Mouse (Mus musculus) retina, embryonic 14.5 days (tissue): ENCODE results near the gene Adamts1.

Experiments used
- DNase-seq: peaks from one replicate; pipeline ENCODE4 v3.0.0-alpha.2; 2015; ENCODE audit warnings: low spot score

The Adamts1 gene

GRCm38 (mm10) chr16:85765697-85766096 is 37.2 kb downstream of the Adamts1 start:
- no peak for DNase-seq

- DNase-seq: no peak
Measured at GRCm38 (mm10) chr16:85765167-85765566, 37.7 kb downstream of the Adamts1 start.

GRCm38 (mm10) chr16:85762052-85762665 is 40.8 kb downstream of the Adamts1 start:
- DNase-seq: no peak

- no peak for DNase-seq
Measured at GRCm38 (mm10) chr16:85760961-85761580, 41.8 kb downstream of the Adamts1 start.

GRCm38 (mm10) chr16:85756101-85756819 is 46.7 kb downstream of the Adamts1 start:
- DNase-seq: peak; percentile 35

GRCm38 (mm10) chr16:85749335-85749734 is 53.6 kb downstream of the Adamts1 start:
- DNase-seq: no peak

GRCm38 (mm10) chr16:85747589-85748360 is 55.1 kb downstream of the Adamts1 start:
- DNase-seq: no peak

- DNase-seq: no peak
Measured at GRCm38 (mm10) chr16:85746386-85746785, 56.5 kb downstream of the Adamts1 start.
